Mouse (Mus musculus) forebrain, postnatal 0 days (tissue): Measurements from ENCODE around the gene Samd5. TPM values are rescaled to one million over a fixed set of nuclear protein-coding genes. Genes with fewer than 3 reads are reported as not detected.

Experiments
- ATAC-seq: fragments of 200-750 bp; cut with Nextera tagmentation; 2 replicates; pipeline ENCODE4 v1.8.0; 2017; ENCODE audit warnings: mild to moderate bottlenecking, moderate library complexity
- DNase-seq: peaks from one replicate; pipeline ENCODE4 v3.0.0-alpha.2; 2015
- H3K27ac ChIP-seq: fragments of 300-500 bp; sonication (generic); 2 replicates; pipeline ENCODE4 v1.5.1; 2014; ENCODE audit warnings: low read depth, mild to moderate bottlenecking, antibody characterized with exemption, low read length, moderate library complexity, mixed read lengths
- H3K27me3 ChIP-seq: fragments of 300-500 bp; sonication (generic); 2 replicates; pipeline ENCODE4 v1.6.1; 2014; ENCODE audit warnings: mild to moderate bottlenecking, low read length, mixed read lengths; ENCODE audit not compliant: insufficient read depth
- H3K36me3 ChIP-seq: fragments of 300-500 bp; sonication (generic); 2 replicates; pipeline ENCODE4 v1.6.1; 2014; ENCODE audit warnings: mild to moderate bottlenecking, moderate library complexity; ENCODE audit not compliant: insufficient read depth
- H3K4me1 ChIP-seq: fragments of 300-500 bp; sonication (generic); 2 replicates; pipeline ENCODE4 v1.6.1; 2014; ENCODE audit warnings: antibody characterized with exemption; ENCODE audit not compliant: insufficient read depth
- H3K4me2 ChIP-seq: fragments of 300-500 bp; sonication (generic); 2 replicates; pipeline ENCODE4 v1.6.1; 2014; ENCODE audit warnings: low read depth, mild to moderate bottlenecking, moderate library complexity
- H3K4me3 ChIP-seq: fragments of 300-500 bp; sonication (generic); 2 replicates; pipeline ENCODE4 v1.5.1; 2014; ENCODE audit warnings: low read depth, low read length, mixed read lengths
- H3K9ac ChIP-seq: fragments of 300-500 bp; sonication (generic); 2 replicates; pipeline ENCODE4 v1.6.1; 2014; ENCODE audit warnings: mild to moderate bottlenecking
- H3K9me3 ChIP-seq: fragments of 300-500 bp; sonication (generic); 2 replicates; pipeline ENCODE4 v1.6.1; 2016; ENCODE audit warnings: low read length
- CTCF ChIP-seq: sonication (generic); IDR thresholded peaks from 2 replicates; pipeline ENCODE4 v1.5.1; 2016; ENCODE audit warnings: antibody characterized with exemption, control low read depth, low read depth
- WGBS: fragments of 180-500 bp; shearing (Covaris S2); extraction: QIAGEN DNeasy Blood & Tissue Kit; methylation state at CpG from one replicate; pipeline ENCODE4 v1.1.7; 2014; 5-methylcytosine and 5-hydroxymethylcytosine counted together
- polyA plus RNA-seq: library from polyadenylated mRNA; unstranded; fragments of >200 nt; fragmentation: Nextera tagmentation; extraction: Ambion mirVana; gene quantifications from 2 replicates; pipeline ENCODE4 v1.2.1, GENCODE M21; 2015
- total RNA-seq: library from RNA; depleted of rRNA; stranded (reverse); fragments of >200 nt; gene quantifications from 2 replicates; pipeline ENCODE4 v1.2.3, GENCODE M21; 2014; rRNA removed

Gene Samd5
- total and polyA plus RNA-seq, 2 experiments from 2014 or later: 4.1 to 12.8 TPM

GRCm38 (mm10) chr10:9579374-9579773 is 95.6 kb downstream of the Samd5 start:
- ATAC-seq: 0 out of 2 replicates have a peak, but pooled peaks have one; percentile 6
- H3K36me3 ChIP-seq: no peaks in the 10 kb centered on the region

GRCm38 (mm10) chr10:9575605-9576004 is 99.4 kb downstream of the Samd5 start:
- Histone ChIP-seq H3K4me2 (no peak overlapping the region), H3K9me3 (no peaks in the 10 kb centered on the region), H3K27me3 (no peaks in the 10 kb centered on the region; the same call in none of the 2 replicates), H3K27ac (no peak overlapping the region), H3K9ac (no peak overlapping the region), H3K4me1 (no peaks in the 10 kb centered on the region), H3K4me3 (no peak overlapping the region), H3K36me3 (no peaks in the 10 kb centered on the region)
- ATAC-seq (no peak), DNase-seq (no peak)
- 30% methylated on average over 4 of the region's 4 CpGs for WGBS
- TF ChIP-seq CTCF: peak; percentile 52

More at GRCm38 (mm10) chr10:9579374-9579773, 95.6 kb downstream of the Samd5 start:
- no peak overlapping the region for H3K27ac ChIP-seq
- no peaks in the 10 kb centered on the region for H3K4me1 ChIP-seq
- no peak for TF ChIP-seq CTCF
- DNase-seq: no peak
- no peaks in the 10 kb centered on the region; the same call in none of the 2 replicates for H3K27me3 ChIP-seq
- no peaks in the 10 kb centered on the region for H3K9me3 ChIP-seq
- H3K4me3 ChIP-seq: no peak overlapping the region
- no peak overlapping the region for H3K9ac ChIP-seq
- no peak overlapping the region for H3K4me2 ChIP-seq
- 45% methylated on average over 5 of the region's 5 CpGs for WGBS

GRCm38 (mm10) chr10:9574135-9574534 is 100.9 kb downstream of the Samd5 start:
- H3K9me3 ChIP-seq: no peaks in the 10 kb centered on the region
- whole genome bisulfite sequencing: 81% methylated on average over 4 of the region's 4 CpGs
- no peak for DNase-seq

More at GRCm38 (mm10) chr10:9574135-9574534, 100.9 kb downstream of the Samd5 start:
- H3K4me3 ChIP-seq: no peak overlapping the region
- H3K4me1 ChIP-seq: peaks cover 6% of the 10 kb centered on the region
- H3K27me3 ChIP-seq: no peaks in the 10 kb centered on the region; the same call in none of the 2 replicates
- no peak overlapping the region for H3K9ac ChIP-seq
- no peak overlapping the region for H3K4me2 ChIP-seq
- no peaks in the 10 kb centered on the region for H3K36me3 ChIP-seq
- no peak overlapping the region for H3K27ac ChIP-seq
- no peak for ATAC-seq
- no peak for TF ChIP-seq CTCF

Other genes starting within 250 kb of the Samd5 start
- gene Stxbp5, start 225.9 kb upstream of the Samd5 start, total RNA-seq: 38.2 and 46.0 TPM in 2 replicates
- gene Stxbp5, start 225.9 kb upstream of the Samd5 start, polyA plus RNA-seq: 4.4 and 6.3 TPM in 2 replicates